ENCODE assay signal across 19 mouse cellular contexts in the genomic region with DNA sequence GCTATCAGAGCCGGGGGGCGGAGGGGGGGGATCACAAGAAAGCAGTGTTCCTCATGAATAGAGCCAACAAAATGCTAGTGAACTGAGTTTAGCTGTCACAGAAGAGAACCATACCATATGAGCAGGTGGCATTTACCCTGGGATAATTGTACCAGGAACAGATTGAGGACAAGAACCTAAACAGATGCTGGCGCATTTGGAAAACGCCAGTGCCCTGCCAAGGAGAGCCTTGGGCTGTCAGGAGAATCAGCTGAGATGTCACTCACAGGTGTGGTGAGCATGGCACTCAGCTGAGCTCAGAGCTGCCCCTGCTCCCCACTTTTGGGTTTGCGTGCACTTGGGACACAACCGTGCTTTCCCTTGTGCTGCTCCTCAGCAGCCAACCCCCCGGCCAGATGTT. TPM values are rescaled to one million over a fixed set of nuclear protein-coding genes. Genes with fewer than 3 reads are reported as not detected.
A peak's percentile ranks its signal among the peaks of the same experiment; 100 is the strongest.
DNase-seq lines count a peak whose midpoint lies in the region; ATAC-seq lines count a peak whose summit lies in the region.
"Had no signal": no experiment of that assay in that cellular context is flagged by ENCODE, and none has a peak within 500 bp of the region (broad histone marks: within the 10 kb centered on the region; RNA-seq: fewer than 3 reads in every experiment).

No protein-coding gene starts in this region.

- no peaks in the 10 kb centered on the region for H3K4me1 ChIP-seq in hindbrain, embryonic 16.5 days (ENCODE audit: control insufficient read depth, insufficient read depth, low read depth, low read length)
- H3K4me1 ChIP-seq in hindbrain, embryonic 11.5 days (replicated peaks; ENCODE audit: control insufficient read depth, insufficient read depth, low read length), result no peaks in the 10 kb centered on the region
- H3K4me1 ChIP-seq in forebrain, embryonic 16.5 days (replicated peaks; ENCODE audit: control insufficient read depth, insufficient read depth, low read length), result no peaks in the 10 kb centered on the region
- H3K4me1 ChIP-seq: embryonic facial prominence, embryonic 12.5 days; heart, embryonic 10.5 days; kidney, embryonic 15.5 days; limb, embryonic 15.5 days had no signal

- H3K9ac ChIP-seq in hindbrain, embryonic 16.5 days (ENCODE audit: low read depth, low read length), result no peak overlapping the region
- H3K9ac ChIP-seq in hindbrain, embryonic 11.5 days (ENCODE audit: low read depth, low read length), result no peak overlapping the region
- no peak overlapping the region for H3K9ac ChIP-seq in forebrain, embryonic 16.5 days (replicated peaks; ENCODE audit: low read depth, low read length)
- H3K9ac ChIP-seq: embryonic facial prominence, embryonic 12.5 days; kidney, embryonic 15.5 days; limb, embryonic 15.5 days; liver, embryonic 14.5 days; lung, embryonic 14.5 days had no signal

- H3K9me3 ChIP-seq in hindbrain, embryonic 16.5 days (ENCODE audit: control insufficient read depth, low read length), result no peaks in the 10 kb centered on the region
- H3K9me3 ChIP-seq in hindbrain, embryonic 11.5 days (ENCODE audit: control insufficient read depth, low read length), result no peaks in the 10 kb centered on the region
- no peaks in the 10 kb centered on the region for H3K9me3 ChIP-seq in forebrain, embryonic 16.5 days (ENCODE audit: control insufficient read depth, low read length)
- H3K9me3 ChIP-seq: embryonic facial prominence, embryonic 12.5 days; heart, embryonic 10.5 days; kidney, embryonic 15.5 days; limb, embryonic 15.5 days had no signal

- H3K27me3 ChIP-seq in hindbrain, embryonic 16.5 days (replicated peaks; ENCODE audit: control insufficient read depth, insufficient read depth, low read length), result no peaks in the 10 kb centered on the region
- no peaks in the 10 kb centered on the region for H3K27me3 ChIP-seq in hindbrain, embryonic 11.5 days (ENCODE audit: control insufficient read depth, insufficient read depth, low read length)
- no peaks in the 10 kb centered on the region for H3K27me3 ChIP-seq in forebrain, embryonic 16.5 days (replicated peaks; ENCODE audit: control insufficient read depth, insufficient read depth, low read length)
- H3K27me3 ChIP-seq: embryonic facial prominence, embryonic 12.5 days; kidney, embryonic 15.5 days; limb, embryonic 15.5 days had no signal

- no peak overlapping the region for H3K4me3 ChIP-seq in hindbrain, embryonic 16.5 days (ENCODE audit: low read length)
- H3K4me3 ChIP-seq in hindbrain, embryonic 11.5 days (ENCODE audit: low read depth, low read length), result no peak overlapping the region
- no peak overlapping the region for H3K4me3 ChIP-seq in forebrain, embryonic 16.5 days (replicated peaks; ENCODE audit: low read length)
- H3K4me3 ChIP-seq: embryonic facial prominence, embryonic 12.5 days; heart, embryonic 10.5 days; kidney, embryonic 15.5 days; left cerebral cortex, adult 2 months; limb, embryonic 15.5 days had no signal

- H3K4me2 ChIP-seq in hindbrain, embryonic 16.5 days (ENCODE audit: low read length), result no peak overlapping the region
- no peak overlapping the region for H3K4me2 ChIP-seq in hindbrain, embryonic 11.5 days (replicated peaks; ENCODE audit: low read depth, low read length)
- H3K4me2 ChIP-seq in forebrain, embryonic 16.5 days (ENCODE audit: low read length), result no peak overlapping the region
- H3K4me2 ChIP-seq: embryonic facial prominence, embryonic 12.5 days; kidney, embryonic 15.5 days; limb, embryonic 15.5 days; lung, embryonic 14.5 days had no signal

- peak; percentile 85; the same call in 1 of the 2 replicates for ATAC-seq in cerebellum, adult (ENCODE audit: insufficient number of reproducible peaks, low FRiP score, low TSS enrichment)
- ATAC-seq in hindbrain, embryonic 16.5 days, result 0 out of 2 replicates have a peak, but pooled peaks have one; percentile 40
- no peak for ATAC-seq in hindbrain, embryonic 11.5 days (ENCODE audit: low FRiP score)
- ATAC-seq in forebrain, embryonic 16.5 days, result peak; percentile 57; the same call in 1 of the 2 replicates

- 90% methylated on average over 7 of the region's 7 CpGs for WGBS in hindbrain, embryonic 16.5 days
- 93% methylated on average over 7 of the region's 7 CpGs for WGBS in hindbrain, embryonic 11.5 days
- 68% methylated on average over 7 of the region's 7 CpGs for WGBS in forebrain, embryonic 16.5 days

- H3K36me3 ChIP-seq in hindbrain, embryonic 16.5 days (ENCODE audit: control insufficient read depth, insufficient read depth, low read length), result no peaks in the 10 kb centered on the region; the same call in 1 of the 2 replicates
- H3K36me3 ChIP-seq in hindbrain, embryonic 11.5 days (ENCODE audit: control insufficient read depth, insufficient read depth, low read length), result no peaks in the 10 kb centered on the region
- no peaks in the 10 kb centered on the region for H3K36me3 ChIP-seq in forebrain, embryonic 16.5 days (ENCODE audit: control insufficient read depth, insufficient read depth)

- DNase-seq in cerebellum, postnatal 4 days (ENCODE audit: low spot score in 2 of 2), result no peak
- no peak for DNase-seq in hindbrain, embryonic 11.5 days (ENCODE audit: low spot score)
- peak; percentile 9 for DNase-seq in retina, postnatal 1 day
- no peak for DNase-seq in retina, embryonic 14.5 days (ENCODE audit: low spot score)
- DNase-seq in lung, postnatal 25 days (ENCODE audit: low spot score), result no peak
- DNase-seq: adrenal gland, postnatal 10 days; kidney, adult 11 months; kidney, postnatal 36 days; lung, embryonic 14.5 days; thymus, postnatal 25 days had no signal

- H3K27ac ChIP-seq in hindbrain, embryonic 16.5 days (ENCODE audit: low read depth, low read length), result no peak overlapping the region
- no peak overlapping the region for H3K27ac ChIP-seq in hindbrain, embryonic 11.5 days (ENCODE audit: low read depth, low read length)
- 0 out of 2 replicates have a peak overlapping the region, but pooled peaks have one; percentile 23 for H3K27ac ChIP-seq in forebrain, embryonic 16.5 days (ENCODE audit: low read length)
- H3K27ac ChIP-seq: embryonic facial prominence, embryonic 12.5 days; heart, embryonic 10.5 days; kidney, embryonic 15.5 days; left cerebral cortex, adult 2 months; limb, embryonic 15.5 days; liver, embryonic 14.5 days had no signal

RNA-seq across cellular contexts. Expression of a gene that starts 41.5 kb away (rescaled TPM):
- 7.3 and 7.8 TPM in 2 replicates for polyA plus RNA-seq in hindbrain, embryonic 16.5 days (2015; fragmentation: Nextera tagmentation; extraction: Ambion mirVana)
- polyA plus RNA-seq in hindbrain, embryonic 11.5 days (2014; fragmentation: Nextera tagmentation; extraction: Ambion mirVana), result 4.1 and 5.6 TPM in 2 replicates
- polyA plus RNA-seq in forebrain, embryonic 16.5 days (2015; fragmentation: Nextera tagmentation; extraction: Ambion mirVana), result 7.4 and 7.8 TPM in 2 replicates
